Mouse (Mus musculus) brain, adult 10 weeks (tissue): ENCODE results near the gene Nup205. TPM values are rescaled to one million over a fixed set of nuclear protein-coding genes. Genes with fewer than 3 reads are reported as not detected.

ENCODE experiments used
- polyA plus RNA-seq: library from polyadenylated mRNA; stranded (reverse); fragments of 350-450 nt; fragmentation: Illumina TruSeq; extraction: RNeasy Lipid Tissue Mini Kit (QIAGEN cat#74804); gene quantifications from one replicate; pipeline ENCODE4 v1.2.3, GENCODE M21; 2015; ENCODE audit warnings: low read depth, low replicate concordance

Gene Nup205
- 14.8 TPM for polyA plus RNA-seq

GRCm38 (mm10) chr6:35176979-35177649, at the start of gene Nup205:
Gene Nup205, plus strand, starts transcription at chr6:35177421.

GRCm38 (mm10) chr6:35133579-35134488, 43.4 kb upstream of the Nup205 start, which contains the start of gene Cnot4:
Gene Cnot4, minus strand, starts transcription at chr6:35133724.

Other genes starting within 250 kb of the Nup205 start
- 0.21 TPM for gene Slc23a4, start 189.0 kb upstream of the Nup205 start, polyA plus RNA-seq
- 21.5 TPM for gene Cnot4, start 43.7 kb upstream of the Nup205 start, polyA plus RNA-seq
- gene Slc13a4, start 130.7 kb downstream of the Nup205 start, polyA plus RNA-seq, result 6.7 TPM
- 3.3 TPM for gene Fam180a, start 148.7 kb downstream of the Nup205 start, polyA plus RNA-seq